In the genomic region with DNA sequence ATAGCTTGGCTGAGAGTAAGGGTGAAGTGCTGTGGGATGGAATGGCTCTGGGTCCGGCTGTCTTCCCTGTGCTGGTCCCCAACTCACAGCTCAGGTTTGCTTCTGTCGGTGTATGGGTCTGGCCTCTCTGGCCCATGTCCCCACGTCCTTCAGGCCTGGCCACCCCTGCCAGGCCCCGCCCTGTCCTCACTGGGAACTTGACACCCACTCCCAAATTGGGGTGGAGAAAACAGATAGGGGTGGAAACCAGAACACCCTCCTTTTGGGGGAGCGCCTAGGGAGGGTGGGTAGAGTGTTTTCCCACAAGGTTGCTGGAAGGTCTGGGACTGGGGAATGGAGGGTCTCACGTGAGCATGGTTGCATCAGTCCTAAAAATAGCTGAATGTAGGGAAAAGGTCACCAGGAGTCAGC, we compare ENCODE assay signal across 8 mouse cellular contexts. TPM values are rescaled to one million over a fixed set of nuclear protein-coding genes. Genes with fewer than 3 reads are reported as not detected.
DNase-seq lines count a peak whose midpoint lies in the region; ATAC-seq and TF ChIP-seq lines count a peak whose summit lies in the region.

Cpt1b (minus strand) TSS at position 153 of the 411 bp plus-strand sequence.

- H3K27me3 ChIP-seq in liver, postnatal 0 days (ENCODE audit: insufficient read depth, low read length), result no peaks in the 10 kb centered on the region

- no peak for TF ChIP-seq POLR2A in lung, adult 2 months (IDR thresholded peaks at IDR 0.05; ENCODE audit: borderline replicate concordance, extremely low read depth, low read depth, low read length)

- no peak for TF ChIP-seq CTCF in lung, adult 2 months (IDR thresholded peaks at IDR 0.05; ENCODE audit: insufficient read depth, low read length)
- no peak for TF ChIP-seq CTCF in liver, postnatal 0 days (IDR thresholded peaks at IDR 0.05; ENCODE audit: low read depth)

- H3K9ac ChIP-seq in liver, postnatal 0 days (replicated peaks), result peak within 1 kb of the TSS; percentile 50; the same call in 1 of the 2 replicates

- DNase-seq in lung, adult 2 months, result no peak
- DNase-seq in lung, postnatal 14 days, result no peak
- peak; percentile 80 for DNase-seq in gastrocnemius, postnatal 25 days
- DNase-seq in kidney, adult 8-10 months, result peak; percentile 46 to 73
- peak; percentile 53 for DNase-seq in liver, postnatal 0 days
- no peak for DNase-seq in spleen, postnatal 36 days (ENCODE audit: low spot score in 2 of 2)
- DNase-seq in cerebellum, postnatal 4 days (ENCODE audit: low spot score in 2 of 2), result no peak
- no peak for DNase-seq in thymus, postnatal 36 days

- H3K27ac ChIP-seq in liver, postnatal 0 days (ENCODE audit: low read depth), result peak within 1 kb of the TSS; percentile 76

- H3K36me3 ChIP-seq in liver, postnatal 0 days (replicated peaks; ENCODE audit: insufficient read depth, low read length), result peaks cover 26% of the 10 kb centered on the region

- ATAC-seq in liver, postnatal 0 days, result peak; percentile 6

- H3K4me3 ChIP-seq in lung, adult 2 months (replicated peaks; ENCODE audit: extremely low read depth, low read depth, low read length), result no peak within 1 kb of the TSS
- no peak within 1 kb of the TSS for H3K4me3 ChIP-seq in liver, postnatal 0 days (ENCODE audit: low read depth, low read length)

- H3K4me1 ChIP-seq in lung, adult 2 months (ENCODE audit: control insufficient read depth, insufficient read depth, low read length), result 0 out of 2 replicates have a peak, but pooled peaks cover 3% of the 10 kb centered on the region
- peaks cover 10% of the 10 kb centered on the region for H3K4me1 ChIP-seq in liver, postnatal 0 days (ENCODE audit: insufficient read depth)

- peak; percentile 60 for TF ChIP-seq EP300 in liver, postnatal 0 days (IDR thresholded peaks at IDR 0.05; ENCODE audit: low read depth)

- 47% methylated on average over 6 of the region's 6 CpGs for WGBS in lung, adult 2 months
- 62% methylated on average over 6 of the region's 6 CpGs for WGBS in liver, postnatal 0 days (ENCODE audit: insufficient replicate concordance)

- H3K9me3 ChIP-seq in liver, postnatal 0 days (ENCODE audit: low read length), result no peaks in the 10 kb centered on the region

- H3K4me2 ChIP-seq in liver, postnatal 0 days (ENCODE audit: low read depth, low read length), result peak within 1 kb of the TSS; percentile 59

RNA-seq across cellular contexts. Expression of gene Cpt1b, which starts in this region (rescaled TPM):
- 4.3 and 28.9 TPM in 2 replicates for polyA plus RNA-seq in lung, adult 2 months (2012; rRNA removed)
- 100 to 1,000 TPM; 227 to 251 TPM for total RNA-seq in gastrocnemius, postnatal 25 days (2021)
- polyA plus RNA-seq in liver, postnatal 0 days (2015; fragmentation: Nextera tagmentation; extraction: Ambion mirVana), result 10.7 and 12.4 TPM in 2 replicates

Comparison
In these comparisons a context has a peak if more than half of its experiments do, and no peak if none do; other contexts are left out.
1. DNase-seq: peak in gastrocnemius, postnatal 25 days (single experiment), kidney, adult 8-10 months (2 of 2) and liver, postnatal 0 days (single experiment); none in lung, adult 2 months (single experiment), lung, postnatal 14 days (single experiment), spleen, postnatal 36 days (0 of 2), cerebellum, postnatal 4 days (0 of 2) and thymus, postnatal 36 days (0 of 2).